Mouse (Mus musculus) gastrocnemius, adult 18-20 months (tissue): Measurements from ENCODE around the gene Reep6. TPM values are rescaled to one million over a fixed set of nuclear protein-coding genes. Genes with fewer than 3 reads are reported as not detected.

Experiments
- DNase-seq: peaks from one replicate; pipeline ENCODE4 v3.0.0; 2021; ENCODE audit warnings: low spot score
- total RNA-seq, 2 experiments: library from RNA; stranded (reverse); gene quantifications; 2 replicates each; pipeline ENCODE4 v1.2.3; 2021

The Reep6 gene
- total RNA-seq, 2 experiments from 2014 or later, result 3.4 to 4.1 TPM

- DNase-seq, result no peak
These were observed 29.0 kb upstream of the Reep6 start for GRCm38 (mm10) chr10:80300672-80301181.

GRCm38 (mm10) chr10:80301256-80302081, 28.3 kb upstream of the Reep6 start:
- no peak for DNase-seq

GRCm38 (mm10) chr10:80302082-80302355, 27.7 kb upstream of the Reep6 start:
- no peak for DNase-seq

GRCm38 (mm10) chr10:80302471-80302881, 27.3 kb upstream of the Reep6 start:
- DNase-seq, result peak; percentile 83

GRCm38 (mm10) chr10:80304458-80304857, 25.3 kb upstream of the Reep6 start:
- no peak for DNase-seq

GRCm38 (mm10) chr10:80304862-80305261, 24.9 kb upstream of the Reep6 start:
- no peak for DNase-seq

- DNase-seq, result no peak
These were observed 18.2 kb upstream of the Reep6 start for GRCm38 (mm10) chr10:80311560-80311959.

GRCm38 (mm10) chr10:80312586-80313504, 16.9 kb upstream of the Reep6 start:
- no peak for DNase-seq

- no peak for DNase-seq
These were observed 16.0 kb upstream of the Reep6 start for GRCm38 (mm10) chr10:80313627-80314201.

- DNase-seq, result no peak
These were observed 15.2 kb upstream of the Reep6 start for GRCm38 (mm10) chr10:80314494-80315001.

GRCm38 (mm10) chr10:80315315-80315714, 14.4 kb upstream of the Reep6 start:
- DNase-seq, result no peak

- DNase-seq, result no peak
These were observed 13.4 kb upstream of the Reep6 start for GRCm38 (mm10) chr10:80316359-80316781.

- DNase-seq, result no peak
These were observed 12.7 kb upstream of the Reep6 start for GRCm38 (mm10) chr10:80317011-80317410.

GRCm38 (mm10) chr10:80320340-80320760, 9.4 kb upstream of the Reep6 start, which contains the start of gene 2310011J03Rik:
TSS of gene 2310011J03Rik (minus strand) at chr10:80320537.
- DNase-seq, result peak; percentile 94

- DNase-seq, result no peak
These were observed 8.6 kb upstream of the Reep6 start for GRCm38 (mm10) chr10:80321014-80321669.

- no peak for DNase-seq
These were observed 7.8 kb upstream of the Reep6 start for GRCm38 (mm10) chr10:80321670-80322581.

- no peak for DNase-seq
These were observed 6.9 kb upstream of the Reep6 start for GRCm38 (mm10) chr10:80322811-80323211.

- DNase-seq, result peak; percentile 72
These were observed 6.3 kb upstream of the Reep6 start for GRCm38 (mm10) chr10:80323261-80324119.
